Mouse (Mus musculus) ovary, postnatal 10 days (tissue): ENCODE data around the gene Celf2.
"Not testable (repeated sequence)": the region's sequence is repeated elsewhere in the genome, so short reads cannot be mapped to it uniquely, and the experiment has no call there.

Experiments used
- DNase-seq: peaks from one replicate; pipeline ENCODE4 v3.0.0; 2022; ENCODE audit warnings: low spot score

Gene Celf2

DNA sequence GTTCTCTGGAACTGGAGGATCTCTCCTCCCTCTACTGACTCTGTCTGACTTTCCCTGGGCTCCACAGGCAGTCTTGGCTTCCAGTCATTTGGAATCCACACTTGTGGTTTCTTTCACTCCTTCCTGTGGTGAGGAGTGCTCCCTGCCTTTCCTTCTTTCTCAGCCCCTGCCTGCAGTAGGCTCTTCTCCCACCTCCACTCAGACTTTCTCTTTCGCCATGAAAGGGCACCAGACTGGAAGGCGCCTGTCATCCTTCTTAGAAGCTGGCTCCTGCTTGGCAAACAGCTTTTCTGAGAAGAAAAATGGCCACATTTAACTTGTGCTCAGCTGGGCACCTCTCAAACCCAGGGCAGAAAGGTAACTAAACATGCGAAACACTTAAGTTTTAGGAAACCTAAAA is 915.2 kb downstream of the Celf2 start:
- DNase-seq: no peak

- DNase-seq: no peak
Measured at GRCm38 (mm10) chr2:6593739-6594138, 915.6 kb downstream of the Celf2 start.

- no peak for DNase-seq
Measured at GRCm38 (mm10) chr2:6586122-6586681, 923.2 kb downstream of the Celf2 start.

DNA sequence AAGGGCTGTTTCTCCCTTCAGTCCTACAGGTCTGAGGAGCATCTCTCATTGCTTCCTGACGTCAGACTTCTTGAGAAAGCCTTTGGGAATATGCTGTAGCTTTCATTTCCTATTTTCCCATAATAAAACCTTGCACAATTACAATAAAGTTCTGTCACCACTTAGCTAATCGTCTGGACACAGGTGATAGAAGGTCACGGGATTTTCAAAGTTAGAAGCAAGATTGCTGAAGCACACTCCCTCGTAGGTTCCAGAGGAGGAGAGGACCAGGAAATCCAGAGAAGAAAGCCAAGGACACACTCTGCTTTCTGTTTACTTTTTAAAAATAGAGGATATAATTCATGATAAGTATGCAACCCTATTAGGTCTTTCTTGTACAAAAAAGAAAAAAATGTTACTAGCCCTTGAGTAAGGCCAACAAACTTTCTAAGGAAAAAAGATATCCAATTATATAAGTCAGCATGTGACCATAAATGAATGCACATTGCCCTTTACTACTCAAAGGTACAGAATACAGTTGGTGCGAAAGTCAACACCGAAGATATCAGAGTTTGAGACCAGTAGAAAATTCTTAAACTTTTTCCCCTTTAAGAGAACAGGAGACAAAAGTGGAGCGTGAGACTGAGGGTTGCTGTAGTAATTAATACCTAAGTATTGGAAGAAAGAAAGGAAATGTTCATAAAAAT is 924.2 kb downstream of the Celf2 start:
- DNase-seq: no peak

- no peak for DNase-seq
Measured at GRCm38 (mm10) chr2:6582711-6583110, 926.7 kb downstream of the Celf2 start.

GRCm38 (mm10) chr2:6580066-6580465 is 929.3 kb downstream of the Celf2 start:
- DNase-seq: no peak

DNA sequence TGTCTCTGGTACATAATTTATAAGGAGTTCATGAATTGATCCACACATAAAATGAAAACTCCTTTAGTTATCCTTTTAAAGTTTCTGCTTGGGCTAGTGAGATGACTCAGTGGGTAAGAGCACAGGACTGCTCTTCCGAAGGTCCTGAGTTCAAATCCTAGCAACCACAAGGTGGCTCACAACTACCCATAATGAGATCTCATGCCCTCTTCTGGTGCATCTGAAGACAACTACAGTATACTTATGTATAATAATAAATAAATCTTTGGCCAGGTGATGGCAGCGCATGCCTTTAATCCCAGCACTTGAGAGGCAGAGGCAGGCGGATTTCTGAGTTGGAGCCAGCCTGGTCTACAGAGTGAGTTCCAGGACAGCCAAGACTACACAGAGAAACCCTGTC is 934.0 kb downstream of the Celf2 start:
- not testable (repeated sequence) for DNase-seq

GRCm38 (mm10) chr2:6573640-6574039 is 935.7 kb downstream of the Celf2 start:
- DNase-seq: no peak

GRCm38 (mm10) chr2:6572976-6573375 is 936.4 kb downstream of the Celf2 start:
- no peak for DNase-seq

DNA sequence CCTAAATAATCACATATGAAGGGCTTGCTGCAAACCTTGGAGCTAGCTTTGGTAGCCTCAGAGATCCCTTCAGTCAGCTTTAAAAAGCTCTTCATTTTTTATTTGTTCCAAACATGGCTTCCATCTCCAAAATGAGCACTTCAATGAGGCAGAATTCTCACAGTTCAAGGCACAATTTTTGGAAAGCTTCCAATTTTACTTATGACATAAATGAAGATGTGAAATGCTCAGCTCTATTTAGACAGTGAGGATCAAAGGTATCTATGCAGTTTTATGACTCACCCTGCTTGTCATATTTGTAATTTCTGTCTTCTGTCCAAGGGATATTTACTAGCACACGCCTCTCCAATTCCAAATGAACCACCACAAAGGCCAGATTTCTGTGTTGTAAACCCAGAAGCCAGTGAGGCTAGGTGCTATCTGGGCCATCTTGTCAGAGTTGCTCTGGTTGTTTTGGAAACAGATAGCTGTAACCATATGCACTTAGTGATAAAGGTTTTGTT is 940.3 kb downstream of the Celf2 start:
- DNase-seq: no peak

GRCm38 (mm10) chr2:6565175-6565574 is 944.2 kb downstream of the Celf2 start:
- DNase-seq: no peak

GRCm38 (mm10) chr2:6561337-6561736 is 948.0 kb downstream of the Celf2 start:
- DNase-seq: no peak

DNA sequence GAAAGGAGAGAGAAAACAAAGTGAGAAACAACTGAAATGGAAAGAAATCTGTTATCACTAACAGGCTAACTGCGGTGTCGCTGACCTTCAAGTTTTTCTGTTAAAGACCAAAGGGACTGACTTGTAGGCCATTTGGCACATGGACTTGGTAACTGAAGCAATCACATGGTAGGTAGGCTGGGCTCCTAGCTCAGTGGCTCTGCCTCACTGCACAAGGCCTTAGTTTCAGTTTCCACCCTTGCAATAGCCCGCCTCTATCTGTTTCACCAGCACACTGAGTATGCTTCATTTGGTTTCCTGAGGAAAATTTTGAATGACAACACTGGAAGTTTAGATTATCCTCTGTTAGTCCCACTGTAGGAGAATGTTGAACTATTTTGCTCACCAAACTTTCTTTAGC is 948.6 kb downstream of the Celf2 start:
- DNase-seq: no peak

- no peak for DNase-seq
Measured at GRCm38 (mm10) chr2:6559581-6559980, 949.8 kb downstream of the Celf2 start.

DNA sequence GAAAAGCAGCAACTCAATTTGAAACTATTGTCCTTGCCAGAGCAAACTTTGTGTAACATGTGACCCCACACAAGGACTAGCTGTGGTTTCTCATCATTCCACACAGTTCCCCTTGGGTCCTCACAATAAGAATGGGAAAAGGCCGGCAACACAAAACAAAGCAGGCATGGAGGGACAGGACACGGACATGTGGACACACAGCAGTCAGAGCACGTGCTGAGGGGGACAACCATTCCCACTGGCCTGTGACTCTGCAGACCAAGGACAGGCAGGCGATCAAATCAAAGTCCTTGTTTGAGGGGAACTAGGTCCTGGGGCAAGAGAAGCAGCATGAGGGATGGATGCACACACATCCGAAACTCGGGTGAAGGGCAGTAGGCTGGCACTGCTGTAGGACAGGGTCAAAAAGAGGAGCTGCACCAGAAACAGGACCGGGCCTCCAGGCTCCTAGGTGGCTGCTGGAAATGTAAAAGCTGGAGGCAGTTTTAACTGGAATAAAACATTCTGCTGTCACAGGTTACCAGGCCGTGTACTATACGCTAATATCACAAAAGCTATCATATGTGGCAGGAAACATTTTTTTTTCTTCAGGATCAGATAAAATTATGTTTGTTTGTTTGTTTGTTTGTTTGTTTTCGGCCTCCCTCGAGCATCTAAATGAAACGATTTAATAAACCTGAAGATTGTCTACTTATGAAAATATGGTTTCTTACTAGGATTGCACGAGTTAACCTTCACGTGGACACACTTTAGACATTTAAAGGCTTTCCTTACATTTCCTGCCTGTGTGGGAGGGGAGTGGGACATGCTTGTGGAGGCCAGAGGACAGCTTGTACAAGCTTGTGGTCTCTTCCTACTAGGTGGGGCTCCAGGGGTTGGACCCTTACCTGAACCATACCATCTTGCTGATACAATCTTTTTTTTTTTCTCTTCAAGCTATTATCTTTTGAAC is 950.8 kb downstream of the Celf2 start:
- no peak for DNase-seq

DNA sequence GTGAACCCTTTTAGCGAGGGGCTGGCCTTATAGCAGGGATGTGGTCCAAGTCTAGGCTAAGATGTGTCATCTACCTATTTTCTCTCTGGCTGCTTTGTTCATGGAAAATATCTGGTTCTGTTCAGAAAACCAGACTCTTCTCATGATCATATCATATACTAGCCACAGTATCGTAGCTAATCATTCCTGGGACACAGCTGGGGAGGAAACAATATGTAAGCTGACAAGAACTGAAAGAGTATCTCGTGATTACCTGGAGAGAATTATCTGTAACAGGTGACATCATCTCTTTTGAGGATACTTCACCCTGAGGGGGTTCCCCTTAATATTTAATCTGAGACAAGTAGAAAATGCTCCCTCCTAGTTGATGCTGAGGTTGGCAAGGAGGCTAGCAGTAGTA is 951.6 kb downstream of the Celf2 start:
- no peak for DNase-seq

DNA sequence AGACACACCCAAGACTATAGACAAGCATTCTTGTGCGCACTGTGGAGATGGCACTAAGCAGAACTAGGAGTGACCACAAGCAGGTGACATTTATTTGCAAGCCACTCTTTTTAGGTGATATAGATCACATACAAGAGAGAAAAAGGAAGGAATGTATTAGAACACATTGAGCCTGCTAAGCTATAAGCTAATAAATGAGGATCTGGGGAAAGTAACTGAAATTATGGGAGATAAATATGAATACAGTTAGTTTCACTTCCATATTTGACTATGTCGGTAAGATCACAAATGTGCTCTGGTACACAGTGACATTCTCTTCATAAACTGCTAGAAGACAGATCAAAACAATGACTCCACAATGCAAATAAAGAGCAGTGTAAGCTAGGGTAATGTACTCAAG is 952.5 kb downstream of the Celf2 start:
- DNase-seq: no peak

GRCm38 (mm10) chr2:6553656-6554055 is 955.7 kb downstream of the Celf2 start:
- no peak for DNase-seq

DNA sequence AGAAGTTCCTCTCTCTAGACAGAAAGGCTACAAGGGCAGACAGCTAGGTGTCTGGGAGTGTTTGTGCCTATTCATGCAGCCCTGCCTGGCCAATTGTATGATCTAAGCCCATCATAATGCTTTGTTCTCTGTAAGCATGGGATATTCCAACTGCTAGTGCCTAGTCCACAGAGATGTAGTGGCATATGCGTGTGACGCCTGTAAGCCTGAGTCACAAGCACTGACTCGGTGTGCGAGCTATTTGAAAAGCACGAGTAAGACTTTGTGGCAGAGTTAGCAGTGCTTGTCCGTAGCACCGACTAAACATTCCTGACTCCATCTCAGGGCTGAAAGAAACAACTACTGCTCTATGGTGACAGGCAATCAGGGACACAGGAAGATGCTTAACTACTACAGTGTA is 960.1 kb downstream of the Celf2 start:
- no peak for DNase-seq

DNA sequence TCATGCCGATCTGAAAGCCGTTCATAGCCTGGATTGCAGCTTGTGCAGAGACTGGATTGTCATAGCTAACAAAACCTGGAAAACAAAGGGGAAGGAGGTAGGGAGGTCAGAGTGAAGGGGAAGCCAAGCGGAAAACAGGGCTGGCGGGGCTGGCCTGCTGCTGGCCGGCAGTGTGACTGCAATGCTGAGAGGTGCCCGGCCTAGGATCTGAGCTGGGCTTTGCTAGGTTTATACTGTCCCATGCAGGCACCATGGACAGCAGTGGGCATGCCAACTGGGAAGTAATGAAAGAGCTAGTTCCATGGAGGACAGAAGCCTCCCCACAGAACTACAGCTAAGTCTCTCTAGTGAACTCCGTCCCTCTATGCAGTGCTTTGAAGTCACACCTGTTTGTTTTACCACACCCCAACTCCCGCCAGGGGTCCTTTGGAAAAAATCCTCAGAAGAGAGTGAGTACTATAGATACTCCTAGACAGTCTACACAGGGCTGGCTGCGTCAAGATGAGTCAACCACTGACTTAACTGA is 962.2 kb downstream of the Celf2 start:
- DNase-seq: no peak

DNA sequence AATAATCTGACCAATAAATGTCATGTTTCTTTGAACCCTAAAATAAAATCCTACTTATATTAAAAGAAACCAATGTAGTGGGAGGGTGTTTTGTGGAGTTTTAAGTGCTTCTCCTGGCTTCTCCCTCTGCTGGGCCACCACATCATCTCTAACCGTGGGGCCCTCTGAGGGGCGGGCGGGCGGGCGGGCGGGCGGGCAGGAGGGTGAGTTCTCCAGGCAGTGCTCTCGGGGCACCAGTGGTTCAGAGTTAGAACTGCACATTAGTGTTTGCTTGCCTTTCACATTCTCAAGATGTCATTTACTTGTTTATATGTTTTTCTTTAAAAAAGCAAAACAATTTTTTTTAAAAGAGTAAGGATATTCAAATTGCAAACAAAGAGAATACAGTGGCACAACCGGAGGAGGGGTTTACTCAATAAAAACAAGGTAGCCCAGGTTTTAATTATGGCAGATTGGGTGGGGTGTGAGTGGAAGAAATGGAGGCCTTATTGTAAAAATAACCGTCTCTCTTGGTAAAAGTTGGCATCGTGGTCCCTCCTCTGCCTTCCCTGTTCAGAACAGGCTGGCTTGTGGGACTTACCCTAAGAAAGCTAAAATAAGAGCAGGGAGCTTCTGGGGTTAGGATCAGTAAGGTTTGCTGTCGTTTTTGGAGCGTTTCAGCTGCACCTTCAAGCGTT is 962.8 kb downstream of the Celf2 start:
- DNase-seq: no peak
